Mouse (Mus musculus): ENCODE measurements around the gene Fam155a. TPM values are rescaled to one million over a fixed set of nuclear protein-coding genes. Genes with fewer than 3 reads are reported as not detected.

Fam155a gene
- total RNA-seq, 1 experiment from 2014 or later: 7.9 TPM

- no peak for DNase-seq
These were observed 288.4 kb downstream of the Fam155a start for GRCm38 (mm10) chr8:9482565-9482964.

DNA sequence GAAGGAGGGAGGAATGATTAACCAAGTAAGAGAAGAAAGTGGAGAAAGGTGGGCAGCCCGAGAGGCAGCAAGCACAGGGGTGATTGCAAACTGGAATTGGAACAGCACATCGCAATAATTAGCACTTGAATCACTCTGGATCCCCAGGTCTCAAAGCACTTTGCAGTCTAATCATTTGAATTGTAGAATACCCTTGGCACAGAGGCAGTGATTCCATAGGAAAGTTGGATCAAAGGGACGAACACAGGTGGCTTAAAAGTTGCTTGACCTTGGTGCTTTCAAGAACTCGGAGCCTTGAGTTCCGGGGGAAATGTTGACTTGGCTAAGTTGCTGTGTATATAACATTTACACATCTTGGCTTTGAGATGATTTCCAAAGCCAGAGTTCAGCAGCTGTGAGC, 299.7 kb downstream of the Fam155a start:
- DNase-seq: no peak

GRCm38 (mm10) chr8:9470114-9470513, 300.8 kb downstream of the Fam155a start:
- no peak for DNase-seq

GRCm38 (mm10) chr8:9461111-9461510, 309.9 kb downstream of the Fam155a start:
- no peak for DNase-seq

DNA sequence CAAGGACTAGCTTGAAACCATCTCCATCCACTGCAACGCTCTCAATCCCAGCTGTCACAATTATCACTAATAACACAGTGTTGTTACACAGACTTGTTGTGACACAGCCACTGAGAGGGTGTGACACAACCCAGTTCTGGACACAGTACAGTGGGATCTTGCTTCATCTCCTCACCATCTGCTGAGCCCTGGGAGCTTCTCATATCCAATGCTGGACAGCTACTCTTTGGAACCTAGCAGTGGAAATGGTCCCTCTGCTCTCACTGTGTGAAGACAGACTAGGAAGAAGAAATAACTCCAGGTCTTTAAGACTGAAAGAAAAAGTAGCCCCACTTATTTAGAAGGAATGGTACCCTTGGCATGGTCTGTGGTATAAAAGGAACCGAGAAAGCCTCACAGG, 310.3 kb downstream of the Fam155a start:
- DNase-seq: no peak

- DNase-seq: no peak
These were observed 312.3 kb downstream of the Fam155a start for GRCm38 (mm10) chr8:9458614-9459013.

- no peak for DNase-seq
These were observed 315.8 kb downstream of the Fam155a start for GRCm38 (mm10) chr8:9455138-9455537.

DNA sequence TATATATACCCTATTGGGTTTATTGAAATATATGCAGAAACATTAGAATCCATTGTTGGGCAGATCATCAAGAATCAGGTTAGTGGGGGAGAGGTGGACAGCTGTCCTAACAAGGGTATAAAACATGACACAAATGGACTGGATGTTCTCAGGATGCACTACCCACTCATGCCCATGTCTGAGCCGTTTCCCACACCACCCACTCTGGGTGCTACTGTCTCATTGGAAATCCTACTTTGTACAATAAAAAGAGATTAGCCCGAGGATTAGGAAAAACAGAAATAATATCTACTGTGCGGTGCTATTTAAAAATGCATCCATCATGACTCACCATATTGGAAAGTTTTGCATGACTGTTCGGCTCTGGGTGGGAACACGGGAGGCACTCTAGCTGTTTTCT, 317.2 kb downstream of the Fam155a start:
- DNase-seq: no peak

DNA sequence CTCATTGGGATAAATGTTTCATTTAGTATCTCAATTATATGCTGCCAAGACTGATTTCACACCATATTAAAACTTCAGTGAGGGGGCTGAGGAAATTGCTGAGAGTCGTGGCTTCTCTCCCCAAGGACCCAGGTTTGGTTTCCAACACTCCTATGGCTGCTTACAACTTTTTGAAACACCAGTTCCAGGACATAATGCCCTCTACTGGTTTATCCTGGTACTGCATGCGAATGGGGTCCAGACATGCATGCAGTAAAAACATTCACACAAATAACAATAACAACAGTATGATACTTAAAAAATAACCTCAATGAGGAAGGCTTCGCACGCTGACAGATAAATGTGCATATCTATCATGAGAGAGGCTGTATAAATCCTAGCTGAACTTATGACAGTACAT, 319.4 kb downstream of the Fam155a start:
- DNase-seq: no peak

DNA sequence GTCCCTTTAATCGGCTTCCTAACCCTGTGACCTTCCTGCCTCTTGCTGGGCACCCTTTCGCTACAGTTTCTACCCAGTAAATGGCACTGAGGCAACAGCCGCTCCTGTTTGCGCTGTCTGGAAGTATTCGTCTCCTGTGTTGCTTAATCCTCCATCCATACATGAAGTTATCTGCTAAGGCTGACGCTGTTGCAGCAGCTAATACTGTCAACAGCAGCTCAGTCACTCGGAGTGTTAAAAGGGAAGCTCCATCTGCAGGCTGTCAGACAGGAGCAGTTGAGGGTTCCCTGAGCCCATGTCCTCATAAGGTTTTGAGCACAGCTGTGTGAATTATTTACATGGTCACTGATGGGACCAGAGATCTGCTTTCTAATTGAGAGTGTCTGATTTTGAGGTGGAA, 322.3 kb downstream of the Fam155a start:
- no peak for DNase-seq

DNA sequence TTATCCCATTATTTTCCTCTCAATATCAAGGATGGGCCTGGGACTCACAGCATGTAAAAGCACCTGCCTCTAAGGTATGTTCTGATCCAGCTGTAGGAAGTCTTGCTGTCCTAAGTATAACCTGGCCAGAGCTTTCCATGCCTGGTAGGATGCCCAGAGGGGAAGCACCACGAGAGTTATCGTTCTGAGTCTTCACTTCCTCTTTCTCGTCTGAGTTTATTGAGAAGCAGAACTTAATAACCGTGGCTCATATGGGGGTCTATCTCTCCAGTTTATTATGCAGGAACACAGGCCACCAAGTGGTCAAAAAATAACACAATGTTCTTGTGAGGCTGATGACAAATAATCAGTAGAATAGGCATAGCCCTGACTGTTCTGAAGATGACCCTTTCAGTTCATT, 333.1 kb downstream of the Fam155a start:
- DNase-seq: no peak

- no peak for DNase-seq
These were observed 335.5 kb downstream of the Fam155a start for GRCm38 (mm10) chr8:9435501-9435900.

GRCm38 (mm10) chr8:9432635-9433372, 338.2 kb downstream of the Fam155a start:
- DNase-seq: no peak

DNA sequence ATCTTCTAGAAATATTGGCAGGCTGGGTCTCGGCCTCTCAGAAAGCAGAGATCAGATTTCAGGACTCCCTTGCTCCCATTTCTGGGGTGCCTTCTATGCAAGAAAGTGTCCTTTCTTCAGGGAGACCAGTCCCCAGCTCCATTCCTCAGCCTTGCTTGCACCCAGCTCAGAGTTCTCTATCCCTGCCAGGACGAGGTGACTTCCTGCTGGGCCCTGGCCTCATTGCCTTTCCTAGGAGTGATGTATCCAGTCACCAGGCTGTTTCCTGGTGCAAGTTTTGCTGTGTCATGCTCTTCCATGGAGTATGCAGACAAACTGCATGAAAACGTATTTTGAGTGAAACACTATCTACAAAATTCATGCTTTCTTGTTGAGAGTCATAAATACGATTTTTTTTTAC, 342.1 kb downstream of the Fam155a start:
- no peak for DNase-seq

DNA sequence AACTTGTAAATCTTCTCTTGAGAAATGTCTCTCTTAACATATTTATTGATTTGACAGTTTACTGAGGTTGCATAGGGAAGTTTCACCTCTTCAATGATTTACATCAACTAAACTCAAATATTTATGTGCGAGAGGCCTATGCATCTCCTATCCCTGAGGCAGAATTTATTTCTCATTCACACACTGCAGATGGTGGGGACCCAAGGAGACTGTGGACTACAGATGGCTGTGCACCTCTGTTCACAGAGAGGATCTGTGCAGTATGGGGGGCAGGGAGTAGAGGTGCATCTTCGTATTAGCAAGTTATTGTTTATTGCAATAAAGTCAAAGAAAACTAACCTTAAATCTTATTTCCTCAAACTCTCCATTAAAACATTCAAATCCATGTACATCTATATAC, 346.9 kb downstream of the Fam155a start:
- no peak for DNase-seq

DNA sequence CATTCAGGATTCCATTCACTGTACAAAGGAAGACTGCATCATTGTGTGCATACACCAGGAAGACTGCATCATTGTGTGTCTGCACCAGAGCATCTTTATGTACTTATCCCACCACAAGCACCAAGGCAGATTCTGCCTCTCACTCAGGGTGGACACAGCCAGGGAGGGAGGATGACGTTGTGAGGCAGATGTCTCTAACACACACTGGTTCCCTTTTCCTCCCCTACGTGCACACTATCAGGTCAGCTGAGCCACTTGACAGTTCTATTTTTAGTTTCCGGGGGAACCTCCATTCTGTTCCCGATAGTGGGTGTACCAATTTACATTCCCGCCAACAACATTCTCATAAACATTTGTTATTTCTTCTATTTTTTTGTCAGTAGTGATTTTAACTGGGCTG, 347.4 kb downstream of the Fam155a start:
- no peak for DNase-seq

- DNase-seq: no peak
These were observed 347.8 kb downstream of the Fam155a start for GRCm38 (mm10) chr8:9423184-9423583.

DNA sequence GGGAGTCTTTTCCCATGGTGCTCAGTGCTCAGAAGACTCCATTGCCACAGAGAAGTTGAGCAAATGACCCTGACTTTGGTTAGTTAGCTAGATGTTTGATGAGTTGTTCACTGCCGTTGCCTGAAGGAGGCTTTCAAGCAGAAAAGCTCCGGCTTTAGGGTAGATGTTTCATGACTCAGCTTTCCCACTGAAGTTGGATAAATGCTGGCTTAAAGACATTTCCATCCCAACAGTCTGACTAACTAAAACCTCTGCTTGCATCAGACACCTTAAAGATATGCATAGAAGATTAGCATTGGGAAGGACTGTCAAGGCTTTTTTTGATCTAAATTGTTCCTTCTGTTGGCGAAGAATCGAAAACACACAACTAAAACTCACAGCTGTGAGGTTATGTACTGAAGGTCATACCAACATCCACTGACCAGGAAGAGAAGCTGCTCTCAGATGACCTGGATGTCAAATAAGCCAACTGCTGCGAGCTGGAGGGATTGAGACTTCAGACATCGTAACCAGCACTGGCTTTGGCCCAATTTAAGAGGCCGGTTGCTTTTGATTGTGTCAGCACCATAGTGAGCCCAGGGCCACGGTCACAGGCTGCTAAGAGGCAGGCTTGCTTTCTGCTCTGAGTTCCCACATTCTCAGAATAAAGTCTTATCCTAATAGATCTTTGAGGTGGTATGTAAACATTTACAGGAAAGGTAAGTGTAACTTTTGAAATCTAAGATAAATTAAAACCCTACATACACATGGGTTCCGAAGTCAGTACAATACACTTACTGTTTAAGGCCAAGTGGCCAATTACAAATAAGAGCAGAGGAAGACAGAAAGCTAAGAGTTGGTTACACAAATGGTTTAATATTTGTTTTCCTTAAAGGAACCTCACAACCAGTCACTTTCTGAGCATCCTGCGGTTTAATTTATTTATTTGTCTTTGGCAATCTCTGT, 351.8 kb downstream of the Fam155a start:
- DNase-seq: no peak

DNA sequence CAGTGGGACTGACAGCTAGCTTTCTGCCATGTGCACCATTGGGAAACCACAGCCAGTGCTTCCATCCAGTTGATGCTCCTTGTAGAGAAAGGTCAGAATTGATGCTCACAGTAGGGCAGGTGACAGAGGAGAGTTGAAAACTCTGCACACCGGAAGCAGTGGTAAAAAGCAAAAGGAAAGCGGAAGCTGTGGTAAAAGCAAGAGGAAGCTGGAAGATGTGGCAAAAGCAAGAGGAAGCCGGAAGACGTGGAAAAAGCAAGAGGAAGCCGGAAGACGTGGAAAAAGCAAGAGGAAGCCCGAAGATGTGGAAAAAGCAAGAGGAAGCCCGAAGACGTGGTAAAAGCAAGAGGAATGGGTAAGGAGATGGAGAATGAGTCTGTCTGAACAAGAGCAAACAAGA, 354.8 kb downstream of the Fam155a start:
- DNase-seq: no peak

DNA sequence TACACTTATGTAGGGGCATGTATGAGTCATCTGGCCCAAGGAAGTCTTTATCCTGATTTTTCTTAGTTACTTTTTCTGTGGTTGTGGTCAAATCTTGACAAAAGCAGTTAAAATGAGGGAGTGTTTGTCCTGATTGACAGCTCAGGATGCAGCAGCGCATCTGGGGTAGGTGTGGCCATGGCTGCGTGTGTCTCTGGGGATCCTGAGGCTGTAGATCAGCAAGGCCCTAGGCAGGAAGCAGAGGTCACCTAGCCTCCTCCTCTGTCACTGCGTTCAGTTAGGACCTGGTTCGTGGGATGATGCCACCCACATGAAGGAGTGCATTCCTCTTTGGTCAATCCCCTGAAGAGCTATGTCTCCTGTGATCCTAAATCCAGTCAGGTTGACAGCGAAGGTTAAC, 362.5 kb downstream of the Fam155a start:
- DNase-seq: no peak

DNA sequence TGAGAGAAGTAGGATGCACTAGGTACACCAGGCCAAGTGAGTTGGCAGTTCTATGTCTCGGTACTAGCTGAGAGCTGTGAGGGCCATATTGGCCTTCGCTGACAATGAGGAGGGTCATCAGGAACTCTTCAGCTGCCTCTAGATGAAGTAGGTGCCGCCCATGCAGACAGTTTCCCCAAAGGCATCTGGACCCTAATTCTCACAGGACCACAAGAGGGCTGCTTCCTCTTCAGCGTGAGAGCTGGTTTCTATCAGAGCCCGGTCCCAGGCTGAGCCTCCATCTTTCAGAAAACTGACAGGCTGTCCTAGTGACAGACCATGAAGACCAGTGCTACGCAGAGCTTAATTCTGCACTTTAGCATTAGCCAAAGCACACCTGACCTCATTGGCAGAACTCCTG, 364.8 kb downstream of the Fam155a start:
- DNase-seq: no peak

- DNase-seq: no peak
These were observed 366.3 kb downstream of the Fam155a start for GRCm38 (mm10) chr8:9404651-9405050.

DNA sequence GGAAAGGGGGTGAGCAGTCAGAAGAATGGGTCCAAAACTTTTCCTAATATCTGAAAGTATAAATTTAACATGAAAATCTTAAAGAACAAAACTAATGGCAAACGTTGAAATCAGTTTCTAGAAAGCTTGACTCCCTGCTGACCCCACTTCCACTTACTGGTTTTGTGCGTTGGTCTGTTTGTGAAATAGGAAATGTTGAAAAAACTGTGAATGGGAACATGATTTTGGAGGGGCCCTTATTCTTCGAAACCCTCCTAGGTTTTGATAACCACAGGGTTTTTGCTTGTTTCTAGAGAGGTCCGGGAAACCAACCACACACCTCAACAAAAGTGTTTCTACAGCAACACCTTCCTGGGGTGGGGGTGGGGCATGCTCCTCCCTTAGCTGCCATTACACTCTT, 368.6 kb downstream of the Fam155a start:
- no peak for DNase-seq

Data from adrenal gland, postnatal 25 days (tissue).